Mouse (Mus musculus): ENCODE measurements at regions not wholly inside any gene's neighbourhood (a gene's known extent, or its start where the extent isn't known, plus 50 kb on each side); places are given as distances from the start of the nearest gene placed in this dataset.

- Histone ChIP-seq H3K27ac (ENCODE audit: control insufficient read depth, low read depth, low read length) (no peak overlapping the region), H3K4me3 (ENCODE audit: control insufficient read depth in 1 of 2, insufficient read depth in 1 of 2, low read depth in 2 of 2, low read length in 2 of 2) (no peak overlapping the region), H3K9me3 (replicated peaks; ENCODE audit: insufficient read depth, low read length) (no peaks in the 10 kb centered on the region), H3K79me2 (ENCODE audit: control insufficient read depth, insufficient read depth, low read length, poor library complexity) (no peaks in the 10 kb centered on the region), H3K4me1 (ENCODE audit: control insufficient read depth in 1 of 2, insufficient read depth in 2 of 2, low read length in 2 of 2) (peaks cover 2 to 7% of the 10 kb centered on the region in 2 experiments; a peak in 2 of 4 replicates), H3K36me3 (ENCODE audit: control insufficient read depth in 1 of 2, insufficient read depth in 2 of 2, low read length in 2 of 2) (peaks cover 0 to 4% of the 10 kb centered on the region in 2 experiments; a peak in 1 of 4 replicates), H3K27me3 (ENCODE audit: control insufficient read depth in 1 of 2, insufficient read depth in 2 of 2, low read length in 2 of 2) (no peaks in the 10 kb centered on the region; a peak in 1 of 4 replicates), H3K9ac (ENCODE audit: control insufficient read depth, low read depth, low read length, poor library complexity, severe bottlenecking) (no peak overlapping the region)
- no peak for DNase-seq (ENCODE audit: low read depth, low spot score)
- TF ChIP-seq ZNF384 (IDR thresholded peaks at IDR 0.05; ENCODE audit: low read depth, low read length) (no peak), GABPA (IDR thresholded peaks at IDR 0.05; ENCODE audit: low read depth, low read length) (no peak), USF2 (IDR thresholded peaks at IDR 0.05; ENCODE audit: borderline replicate concordance in 1 of 2, insufficient read depth in 1 of 2, low read depth in 1 of 2, low read length in 2 of 2) (no peak), CTCF (IDR thresholded peaks at IDR 0.05 in 2 of 3, conservative IDR thresholded peaks at IDR 0.05 in 1 of 3; ENCODE audit: control insufficient read depth in 1 of 3, insufficient read depth in 1 of 3, low read depth in 2 of 3, low read length in 3 of 3, poor library complexity in 1 of 3, severe bottlenecking in 1 of 3) (no peak), ETS1 (IDR thresholded peaks at IDR 0.05; ENCODE audit: low read depth, low read length) (no peak), EP300 (IDR thresholded peaks at IDR 0.05; ENCODE audit: low read depth in 1 of 2, low read length in 2 of 2) (no peak), KAT2A (conservative IDR thresholded peaks at IDR 0.05; ENCODE audit: low read depth, low read length) (no peak), NRF1 (IDR thresholded peaks at IDR 0.05; ENCODE audit: insufficient read depth, low read depth, low read length, poor library complexity, severe bottlenecking) (no peak), MXI1 (IDR thresholded peaks at IDR 0.05; ENCODE audit: low read depth, low read length) (no peak), POLR2AphosphoS5 (IDR thresholded peaks at IDR 0.05; ENCODE audit: borderline replicate concordance, low read depth, low read length) (no peak), GATA1 (IDR thresholded peaks at IDR 0.05; ENCODE audit: low read depth, low read length) (no peak), MEF2A (IDR thresholded peaks at IDR 0.05; ENCODE audit: extremely low read depth, insufficient replicate concordance, low read depth, low read length, poor library complexity, severe bottlenecking) (no peak), ZKSCAN1 (IDR thresholded peaks at IDR 0.05; ENCODE audit: low read depth, low read length) (no peak), SIN3A (IDR thresholded peaks at IDR 0.05; ENCODE audit: low read length) (no peak), ELF1 (IDR thresholded peaks at IDR 0.05; ENCODE audit: low read depth, low read length) (no peak), POLR2A (IDR thresholded peaks at IDR 0.05; ENCODE audit: control insufficient read depth in 1 of 2, insufficient read depth in 1 of 2, low read depth in 1 of 2, low read length in 2 of 2, poor library complexity in 1 of 2) (no peak), USF1 (IDR thresholded peaks at IDR 0.05; ENCODE audit: low read depth, low read length) (no peak), MAX (IDR thresholded peaks at IDR 0.05; ENCODE audit: low read length) (no peak), MAZ (IDR thresholded peaks at IDR 0.05; ENCODE audit: low read depth, low read length) (no peak)
Measured at GRCm38 (mm10) chr5:75346836-75347773, 195.0 kb downstream of the Pdgfra start.

Measured in MEL (cell line).